Mouse (Mus musculus) lung, adult 2 months (tissue): ENCODE measurements around the gene Gdf7.

Source experiments
- CTCF ChIP-seq: fragments of 200-500 bp; IDR thresholded peaks from 2 replicates; pipeline ENCODE4 v1.5.1; 2011; ENCODE audit warnings: mild to moderate bottlenecking, low read length, control low read depth; ENCODE audit not compliant: insufficient read depth
- POLR2A ChIP-seq: fragments of 200-500 bp; IDR thresholded peaks from 2 replicates; pipeline ENCODE4 v1.6.1; 2011; ENCODE audit warnings: low read depth, mild to moderate bottlenecking, control low read depth, low read length, borderline replicate concordance; ENCODE audit errors: extremely low read depth

DNA sequence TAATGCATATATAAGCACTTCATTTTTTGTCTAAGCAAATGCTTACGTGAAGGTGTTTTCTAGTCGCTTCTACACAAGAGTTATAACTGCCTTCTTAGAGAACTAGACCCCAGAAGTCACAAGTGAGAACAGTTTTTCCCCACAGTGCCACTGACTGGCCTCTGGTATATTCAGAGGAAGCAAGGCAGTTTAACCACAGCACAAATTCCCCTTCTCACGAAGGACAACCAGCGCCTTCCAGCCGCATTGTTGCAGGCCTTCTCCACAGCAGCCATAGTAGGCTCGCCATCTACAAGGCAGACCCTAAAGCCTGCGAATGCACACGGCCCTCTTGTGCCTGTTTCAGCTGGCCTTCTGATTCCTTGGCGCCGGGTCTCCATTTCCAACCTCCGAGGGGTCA, 32.1 kb downstream of the Gdf7 start:
- TF ChIP-seq CTCF (no peak), POLR2A (no peak)
